Mouse (Mus musculus) ES-E14 (cell line): ENCODE measurements around the gene Anks1b.

Experiments
- HCFC1 ChIP-seq: IDR thresholded peaks from 2 replicates; pipeline ENCODE4 v1.6.1; 2012; ENCODE audit warnings: low read length, inconsistent platforms, borderline replicate concordance; ENCODE audit not compliant: insufficient read depth
- ZC3H11A ChIP-seq: IDR thresholded peaks from 2 replicates; pipeline ENCODE4 v1.6.1; 2012; ENCODE audit warnings: low read depth, mild to moderate bottlenecking, inconsistent platforms, low read length, borderline replicate concordance

DNA sequence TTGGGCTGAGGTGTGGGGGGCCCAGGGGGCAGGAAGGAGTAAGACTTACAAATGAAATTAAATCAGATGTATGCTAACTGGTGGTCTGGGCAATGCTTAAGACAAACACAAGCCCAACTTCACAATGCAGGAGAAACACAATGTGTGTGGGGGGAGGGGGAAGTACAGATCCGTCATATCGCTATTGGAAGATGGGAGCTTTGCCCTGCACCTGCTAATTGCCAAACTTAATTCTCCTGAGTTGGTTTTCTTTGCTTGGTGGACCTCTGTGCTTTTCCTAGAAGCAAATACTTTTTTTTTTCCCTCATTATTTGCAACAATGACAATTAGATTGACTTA lies 957.9 kb downstream of the Anks1b start:
- TF ChIP-seq HCFC1 = no peak
- TF ChIP-seq ZC3H11A = no peak
